Mouse (Mus musculus) 416B (cell line): Measurements from ENCODE around the gene Btbd35f30.
"Not testable (repeated sequence)": the region's sequence is repeated elsewhere in the genome, so short reads cannot be mapped to it uniquely, and the experiment has no call there.

ENCODE experiments used
- DNase-seq: peaks from one replicate; pipeline ENCODE4 v3.0.0; 2011; ENCODE audit warnings: low read depth

Gene Btbd35f30

DNA sequence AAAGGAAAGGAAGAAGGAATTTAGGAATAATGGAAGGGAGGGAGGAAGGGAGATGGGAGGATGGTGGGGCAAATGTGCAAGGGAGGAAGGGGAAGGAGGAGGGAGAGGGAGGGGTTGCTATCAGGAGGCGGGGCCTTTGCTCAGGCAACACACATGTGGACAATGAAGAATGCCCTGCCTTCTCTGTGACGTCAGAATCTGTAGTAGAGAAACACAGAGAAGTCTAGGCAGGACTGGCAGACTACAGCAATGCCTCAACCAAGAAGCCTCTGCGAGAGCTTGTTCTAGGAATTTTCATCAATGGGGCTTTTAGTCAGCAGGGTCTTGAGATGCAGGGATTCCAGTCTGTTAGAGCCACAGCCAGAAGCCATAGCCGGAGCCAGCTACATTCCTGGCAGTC lies at the start of gene Btbd35f30:
TSS of gene Btbd35f30 (plus strand) at position 301 of the 400 bp plus-strand sequence.
- not testable (repeated sequence) for DNase-seq

DNA sequence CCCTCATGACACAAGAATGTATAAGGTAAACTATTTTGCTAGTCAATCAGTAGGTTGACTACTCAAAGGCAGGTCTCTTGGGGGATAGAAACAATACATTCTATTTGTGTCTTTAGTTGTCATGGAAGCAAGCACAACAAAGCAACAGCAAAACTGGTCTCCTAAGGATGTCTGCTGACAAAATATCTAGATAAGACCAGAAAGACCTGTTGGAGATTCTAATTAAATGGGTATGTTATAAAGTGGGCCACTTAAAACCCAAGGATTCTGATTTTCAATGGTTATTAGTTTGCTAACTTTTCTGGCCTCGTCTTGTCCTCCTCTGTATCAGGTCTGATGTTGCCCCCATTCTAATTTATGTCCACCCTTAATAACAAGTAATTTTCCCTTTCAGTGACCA lies 47.0 kb downstream of the Btbd35f30 start, which contains the start of gene Gm21789:
TSS of gene Gm21789 (plus strand) at position 301 of the 400 bp plus-strand sequence.
- DNase-seq: not testable (repeated sequence)
